Mouse (Mus musculus) common myeloid progenitor, adult 5-6 weeks (primary cell): ENCODE results near the gene Cyp4f37. TPM values are rescaled to one million over a fixed set of nuclear protein-coding genes. Genes with fewer than 3 reads are reported as not detected.
"Not testable (repeated sequence)": the region's sequence is repeated elsewhere in the genome, so short reads cannot be mapped to it uniquely, and the experiment has no call there.

Source experiments
- ATAC-seq: replicated peaks from 2 replicates; pipeline ENCODE4 v1.8.0; 2016; ENCODE audit warnings: low read depth, mild to moderate bottlenecking, moderate TSS enrichment, inconsistent platforms; ENCODE audit not compliant: poor library complexity, severe bottlenecking
- total RNA-seq: library from RNA; stranded (forward); fragments of 200-1000, 187-1606 nt; gene quantifications from 2 replicates; pipeline ENCODE4 v1.2.3, GENCODE M21; 2017

Cyp4f37 gene
- not detected in 2 replicates for total RNA-seq

- ATAC-seq, result peak; percentile 45
Measured at GRCm38 (mm10) chr17:32621018-32621417, at the start of gene Cyp4f37. Gene Cyp4f37, plus strand, starts transcription at chr17:32621309.

GRCm38 (mm10) chr17:32573286-32573685, 47.8 kb upstream of the Cyp4f37 start:
- not testable (repeated sequence) for ATAC-seq

GRCm38 (mm10) chr17:32577496-32578186, 43.5 kb upstream of the Cyp4f37 start:
- no peak for ATAC-seq

- no peak for ATAC-seq
Measured at GRCm38 (mm10) chr17:32596494-32596893, 24.6 kb upstream of the Cyp4f37 start.

- peak; percentile 76 for ATAC-seq
Measured at GRCm38 (mm10) chr17:32608055-32608454, 13.1 kb upstream of the Cyp4f37 start.

- not testable (repeated sequence) for ATAC-seq
Measured at GRCm38 (mm10) chr17:32610231-32610630, 10.9 kb upstream of the Cyp4f37 start.

- no peak for ATAC-seq
Measured at GRCm38 (mm10) chr17:32610896-32611295, 10.2 kb upstream of the Cyp4f37 start.

- ATAC-seq, result peak; percentile 54; the same call in 1 of the 2 replicates
Measured at GRCm38 (mm10) chr17:32612417-32612816, 8.7 kb upstream of the Cyp4f37 start.

GRCm38 (mm10) chr17:32617252-32617651, 3.9 kb upstream of the Cyp4f37 start:
- 0 out of 2 replicates have a peak, but pooled peaks have one; percentile 29 for ATAC-seq

- ATAC-seq, result not testable (repeated sequence)
Measured at GRCm38 (mm10) chr17:32629726-32630125, 8.6 kb downstream of the Cyp4f37 start.

- ATAC-seq, result no peak
Measured at GRCm38 (mm10) chr17:32631936-32632335, 10.8 kb downstream of the Cyp4f37 start.

GRCm38 (mm10) chr17:32634242-32634971, 13.3 kb downstream of the Cyp4f37 start:
- ATAC-seq, result not testable (repeated sequence)

- peak; percentile 94 for ATAC-seq
Measured at GRCm38 (mm10) chr17:32634972-32635314, 13.8 kb downstream of the Cyp4f37 start.

- ATAC-seq, result no peak
Measured at GRCm38 (mm10) chr17:32636341-32636740, 15.2 kb downstream of the Cyp4f37 start.

- ATAC-seq, result no peak
Measured at GRCm38 (mm10) chr17:32637151-32637550, 16.0 kb downstream of the Cyp4f37 start.

- no peak for ATAC-seq
Measured at GRCm38 (mm10) chr17:32646631-32647030, 25.5 kb downstream of the Cyp4f37 start.

GRCm38 (mm10) chr17:32653860-32654259, 32.8 kb downstream of the Cyp4f37 start:
- ATAC-seq, result no peak

- no peak for ATAC-seq
Measured at GRCm38 (mm10) chr17:32657041-32657440, 35.9 kb downstream of the Cyp4f37 start.

GRCm38 (mm10) chr17:32658246-32658645, 37.1 kb downstream of the Cyp4f37 start:
- ATAC-seq, result no peak

GRCm38 (mm10) chr17:32658712-32659111, 37.6 kb downstream of the Cyp4f37 start, which contains the start of gene Cyp4f40:
Gene Cyp4f40, plus strand, starts transcription at chr17:32658900.
- ATAC-seq, result no peak

GRCm38 (mm10) chr17:32673976-32674375, 52.9 kb downstream of the Cyp4f37 start:
- ATAC-seq, result no peak
